Mouse (Mus musculus) CH12.LX (cell line): Measurements from ENCODE around the gene Clk2. TPM values are rescaled to one million over a fixed set of nuclear protein-coding genes. Genes with fewer than 3 reads are reported as not detected.

Source experiments
- DNase-seq: peaks from one replicate; pipeline ENCODE4 v3.0.0-alpha.2; 2013; ENCODE audit errors: extremely low read depth
- H3K27ac ChIP-seq: 2 replicates; pipeline ENCODE4 v1.5.1; 2012; ENCODE audit warnings: low read depth, mild to moderate bottlenecking, control low read depth, moderate library complexity; ENCODE audit not compliant: insufficient read depth
- H3K27me3 ChIP-seq: replicated peaks from 2 replicates; pipeline ENCODE3; 2012; ENCODE audit warnings: inconsistent platforms
- H3K36me3 ChIP-seq, 2 experiments: replicated peaks in 1 of 2; 2 replicates each; pipeline versions ENCODE3 to v1.6.1; 2012; ENCODE audit warnings: inconsistent platforms in 1 of 2, low read length in 1 of 2, mild to moderate bottlenecking in 1 of 2, mixed read lengths in 1 of 2, moderate library complexity in 1 of 2; ENCODE audit not compliant: control insufficient read depth in 1 of 2, insufficient read depth in 1 of 2
- H3K4me1 ChIP-seq, 2 experiments: 2 replicates each; pipeline ENCODE4 v1.6.1; 2012; ENCODE audit warnings: inconsistent platforms in 1 of 2, moderate library complexity in 1 of 2; ENCODE audit not compliant: insufficient read depth in 2 of 2, control insufficient read depth in 1 of 2
- H3K4me2 ChIP-seq: 2 replicates; pipeline ENCODE4 v1.6.1; 2012; ENCODE audit warnings: low read depth, mild to moderate bottlenecking, control low read depth; ENCODE audit not compliant: poor library complexity, insufficient read depth, severe bottlenecking
- H3K4me3 ChIP-seq, 3 experiments: fragments of 150-350 bp in 1 of 3; sonication (generic) in 1 of 3; replicated peaks in 1 of 3; 2 replicates each; pipeline versions ENCODE3 to v1.5.1; 2011 to 2012; ENCODE audit warnings: low read depth in 2 of 3, low read length in 2 of 3, mild to moderate bottlenecking in 2 of 3, moderate library complexity in 2 of 3, control low read depth in 1 of 3, improper control_type of control experiment in 1 of 3, inconsistent platforms in 1 of 3, mixed read lengths in 1 of 3; ENCODE audit not compliant: poor library complexity in 1 of 3
- H3K79me2 ChIP-seq: replicated peaks from 2 replicates; pipeline ENCODE4 v1.6.1; 2012; ENCODE audit warnings: mild to moderate bottlenecking, moderate library complexity; ENCODE audit not compliant: control insufficient read depth, poor library complexity, insufficient read depth, severe bottlenecking; ENCODE audit errors: extremely low read depth
- H3K9ac ChIP-seq: 2 replicates; pipeline ENCODE4 v1.6.1; 2012; ENCODE audit warnings: low read depth, mild to moderate bottlenecking, control low read depth, moderate library complexity; ENCODE audit not compliant: insufficient read depth
- H3K9me3 ChIP-seq: replicated peaks from 2 replicates; pipeline ENCODE3; 2012; ENCODE audit warnings: low read length, inconsistent platforms, mixed read lengths
- BHLHE40 ChIP-seq: IDR thresholded peaks from 2 replicates; pipeline ENCODE4 v1.6.1; 2011; ENCODE audit warnings: mild to moderate bottlenecking, low read depth, low read length, improper control_type of control experiment
- CTCF ChIP-seq, 2 experiments: IDR thresholded peaks in 1 of 2; conservative IDR thresholded peaks in 1 of 2; 2 replicates each; pipeline ENCODE4 v1.5.1; 2011 to 2012; ENCODE audit warnings: low read depth in 2 of 2, low read length in 2 of 2, improper control_type of control experiment in 1 of 2, inconsistent platforms in 1 of 2, mild to moderate bottlenecking in 1 of 2, moderate library complexity in 1 of 2
- E2F4 ChIP-seq: IDR thresholded peaks from 2 replicates; pipeline ENCODE4 v1.6.1; 2011; ENCODE audit warnings: low read depth, low read length, improper control_type of control experiment; ENCODE audit not compliant: insufficient replicate concordance
- ELF1 ChIP-seq: IDR thresholded peaks from 2 replicates; pipeline ENCODE4 v1.6.1; 2014; ENCODE audit warnings: low read depth, mild to moderate bottlenecking, inconsistent platforms, low read length, improper control_type of control experiment
- ETS1 ChIP-seq: conservative IDR thresholded peaks from 2 replicates; pipeline ENCODE4 v1.6.1; 2012; ENCODE audit warnings: low read depth, mild to moderate bottlenecking, inconsistent platforms, low read length, improper control_type of control experiment, moderate library complexity
- GABPA ChIP-seq: IDR thresholded peaks from 2 replicates; pipeline ENCODE4 v1.6.1; 2012; ENCODE audit warnings: low read depth, low read length, improper control_type of control experiment, inconsistent platforms; ENCODE audit not compliant: insufficient replicate concordance
- IRF4 ChIP-seq: IDR thresholded peaks from 2 replicates; pipeline ENCODE4 v1.6.1; 2014; ENCODE audit warnings: low read depth, mild to moderate bottlenecking, inconsistent platforms, low read length, improper control_type of control experiment
- JUN ChIP-seq: IDR thresholded peaks from 2 replicates; pipeline ENCODE4 v1.6.1; 2011; ENCODE audit warnings: low read depth, mild to moderate bottlenecking, low read length, improper control_type of control experiment, moderate library complexity; ENCODE audit not compliant: insufficient read depth
- JUND ChIP-seq: conservative IDR thresholded peaks from 2 replicates; pipeline ENCODE4 v1.6.1; 2011; ENCODE audit warnings: low read depth, low read length, improper control_type of control experiment
- KAT2A ChIP-seq: IDR thresholded peaks from 2 replicates; pipeline ENCODE4 v1.6.1; 2012; ENCODE audit warnings: low read length, improper control_type of control experiment, inconsistent platforms; ENCODE audit not compliant: insufficient replicate concordance
- MAFK ChIP-seq: IDR thresholded peaks from 2 replicates; pipeline ENCODE4 v1.6.1; 2011; ENCODE audit warnings: low read length, improper control_type of control experiment; ENCODE audit not compliant: insufficient replicate concordance
- MAX ChIP-seq: IDR thresholded peaks from 2 replicates; pipeline ENCODE4 v1.6.1; 2011; ENCODE audit warnings: low read length, improper control_type of control experiment
- MEF2A ChIP-seq: IDR thresholded peaks from 2 replicates; pipeline ENCODE4 v1.6.1; 2014; ENCODE audit warnings: low read depth, mild to moderate bottlenecking, inconsistent platforms, low read length, improper control_type of control experiment, borderline replicate concordance
- MXI1 ChIP-seq: IDR thresholded peaks from 2 replicates; pipeline ENCODE4 v1.6.1; 2011; ENCODE audit warnings: mild to moderate bottlenecking, low read depth, low read length, improper control_type of control experiment
- MYC ChIP-seq: IDR thresholded peaks from 2 replicates; pipeline ENCODE4 v1.6.1; 2011; ENCODE audit warnings: low read depth, mild to moderate bottlenecking, improper control_type of control experiment, low read length
- NRF1 ChIP-seq: IDR thresholded peaks from 2 replicates; pipeline ENCODE4 v1.6.1; 2014; ENCODE audit warnings: low read depth, mild to moderate bottlenecking, inconsistent platforms, low read length, improper control_type of control experiment, moderate library complexity
- POLR2AphosphoS2 ChIP-seq: IDR thresholded peaks from 2 replicates; pipeline ENCODE4 v1.6.1; 2011; ENCODE audit warnings: low read depth, low read length, improper control_type of control experiment
- RAD21 ChIP-seq: IDR thresholded peaks from 2 replicates; pipeline ENCODE4 v1.6.1; 2011; ENCODE audit warnings: low read depth, mild to moderate bottlenecking, low read length, improper control_type of control experiment, moderate library complexity
- SMC3 ChIP-seq: IDR thresholded peaks from 2 replicates; pipeline ENCODE4 v1.6.1; 2011; ENCODE audit warnings: low read depth, low read length, improper control_type of control experiment
- TCF12 ChIP-seq: IDR thresholded peaks from 2 replicates; pipeline ENCODE4 v1.6.1; 2014; ENCODE audit warnings: low read depth, mild to moderate bottlenecking, inconsistent platforms, low read length, improper control_type of control experiment
- USF1 ChIP-seq: IDR thresholded peaks from 2 replicates; pipeline ENCODE4 v1.6.1; 2014; ENCODE audit warnings: low read depth, mild to moderate bottlenecking, inconsistent platforms, low read length, improper control_type of control experiment
- ZC3H11A ChIP-seq: IDR thresholded peaks from 2 replicates; pipeline ENCODE4 v1.6.1; 2012; ENCODE audit warnings: low read depth, mild to moderate bottlenecking, inconsistent platforms, low read length, improper control_type of control experiment
- ZMIZ1 ChIP-seq: IDR thresholded peaks from 2 replicates; pipeline ENCODE4 v1.6.1; 2012; ENCODE audit warnings: low read depth, mild to moderate bottlenecking, inconsistent platforms, low read length, improper control_type of control experiment
- ZNF384 ChIP-seq: IDR thresholded peaks from 2 replicates; pipeline ENCODE4 v1.6.1; 2012; ENCODE audit warnings: low read depth, low read length, improper control_type of control experiment, inconsistent platforms
- dilution Hi-C: fragments of 300-500 bp; cut with MboI; formaldehyde crosslinking; loops from 2 replicates; pipeline ENCODE4 v1.14.3; 2020; ENCODE audit warnings: low sequenced_read_pairs; ENCODE audit not compliant: extremely low pct_unique_long_range_greater_than_20kb, extremely low pct_ligation_motif_present
- in situ Hi-C: fragments of 300-500 bp; cut with MboI; formaldehyde crosslinking; loops from 3 replicates; pipeline ENCODE4 v1.14.3; 2019; ENCODE audit warnings: low sequenced_read_pairs, low pct_ligation_motif_present, low pct_unique_long_range_greater_than_20kb, mixed read lengths
- polyA plus RNA-seq: library from polyadenylated mRNA; unstranded; fragments of >175 nt; gene quantifications from 2 replicates; pipeline ENCODE4 v1.2.1, GENCODE M21; 2012; ENCODE audit warnings: low read depth; ENCODE audit not compliant: insufficient read length
- total RNA-seq, 2 experiments: library from RNA; depleted of rRNA; stranded (reverse); fragments of 300-350 nt in 1 of 2; fragments of >200 nt in 1 of 2; gene quantifications; 2 replicates each; pipeline ENCODE4 v1.2.3; 2012 to 2014

Clk2 gene
- total and polyA plus RNA-seq, 3 experiments = 18.8 to 72.0 (median 29.9) TPM

GRCm38 (mm10) chr3:89225321-89225815, 60.8 kb downstream of the Clk2 start:
- dilution Hi-C loops = no loop called here
- H3K27ac ChIP-seq = no peak overlapping the region
- H3K36me3 ChIP-seq = peaks cover 0 to 24% of the 10 kb centered on the region in 2 experiments
- H3K9me3 ChIP-seq = no peaks in the 10 kb centered on the region
- H3K9ac ChIP-seq = no peak overlapping the region
- no peak for DNase-seq
- H3K4me1 ChIP-seq = peaks cover 0 to 12% of the 10 kb centered on the region in 2 experiments; a peak in 2 of 4 replicates
- H3K4me3 ChIP-seq = no peak overlapping the region
- no peaks in the 10 kb centered on the region for H3K79me2 ChIP-seq
- H3K4me2 ChIP-seq = no peak overlapping the region
- TF ChIP-seq GABPA (no peak), KAT2A (no peak), JUND (no peak), POLR2AphosphoS2 (no peak), MAFK (no peak), TCF12 (no peak), MEF2A (no peak), IRF4 (no peak), SMC3 (no peak), MYC (no peak), NRF1 (no peak), MXI1 (no peak), ZNF384 (no peak), JUN (no peak), E2F4 (no peak), USF1 (no peak), ELF1 (no peak), BHLHE40 (no peak), RAD21 (no peak), ZMIZ1 (no peak)
- in situ Hi-C loops = no loop called here
- no peaks in the 10 kb centered on the region for H3K27me3 ChIP-seq

- no peak overlapping the region for H3K9ac ChIP-seq
- peaks cover 0 to 24% of the 10 kb centered on the region in 2 experiments for H3K36me3 ChIP-seq
- no peak overlapping the region for H3K27ac ChIP-seq
- no peak for TF ChIP-seq MAX
- no peak for TF ChIP-seq ELF1
- TF ChIP-seq MXI1 = no peak
- TF ChIP-seq CTCF (conservative IDR thresholded peaks at IDR 0.05 in 1 of 2, IDR thresholded peaks at IDR 0.05 in 1 of 2; ENCODE audit: low read depth in 2 of 2, low read length in 2 of 2) = no peak
- no peak for TF ChIP-seq ETS1
- TF ChIP-seq ZC3H11A = no peak
- in situ Hi-C loops = no loop called here
- H3K9me3 ChIP-seq = no peaks in the 10 kb centered on the region
- no peak overlapping the region for H3K4me3 ChIP-seq
- H3K4me2 ChIP-seq = no peak overlapping the region
- no peaks in the 10 kb centered on the region for H3K27me3 ChIP-seq
- H3K79me2 ChIP-seq = no peaks in the 10 kb centered on the region
- no peak for DNase-seq
- peaks cover 2 to 18% of the 10 kb centered on the region in 2 experiments; a peak in 3 of 4 replicates for H3K4me1 ChIP-seq
- dilution Hi-C loops = no loop called here
Measured at GRCm38 (mm10) chr3:89225918-89226317, 61.3 kb downstream of the Clk2 start.
